ENCODE assay signal across 8 mouse cellular contexts in genomic region chr3:26333239-26333811, GRCm38 (mm10). TPM values are rescaled to one million over a fixed set of nuclear protein-coding genes. Genes with fewer than 3 reads are reported as not detected.
DNase-seq lines count a peak whose midpoint lies in the region; ATAC-seq and TF ChIP-seq lines count a peak whose summit lies in the region.

No protein-coding gene starts in this region.

- peak; percentile 60 for ATAC-seq in frontal cortex, adult (ENCODE audit: low TSS enrichment)
- ATAC-seq in midbrain, postnatal 0 days (ENCODE audit: low FRiP score) = peak; percentile 67

- peak overlapping the region; percentile 64 for H3K4me3 ChIP-seq in heart, embryonic 10.5 days
- peak overlapping the region; percentile 73 for H3K4me3 ChIP-seq in cerebellum, adult 2 months (replicated peaks; ENCODE audit: insufficient read depth, low read depth, low read length)
- peak overlapping the region; percentile 79 for H3K4me3 ChIP-seq in left cerebral cortex, adult 2 months
- H3K4me3 ChIP-seq in midbrain, postnatal 0 days (ENCODE audit: low read depth, low read length) = peak overlapping the region; percentile 78

- no peak overlapping the region for H3K27ac ChIP-seq in heart, embryonic 10.5 days
- no peak overlapping the region for H3K27ac ChIP-seq in cerebellum, adult 2 months (ENCODE audit: insufficient read depth, low read length)
- peak overlapping the region; percentile 96 for H3K27ac ChIP-seq in left cerebral cortex, adult 2 months
- H3K27ac ChIP-seq in midbrain, postnatal 0 days (ENCODE audit: low read depth, low read length) = peak overlapping the region; percentile 13

- peak overlapping the region; percentile 66 for H3K9ac ChIP-seq in midbrain, postnatal 0 days (replicated peaks; ENCODE audit: low read length, poor library complexity, severe bottlenecking)

- H3K36me3 ChIP-seq in heart, embryonic 10.5 days = no peaks in the 10 kb centered on the region
- H3K36me3 ChIP-seq in midbrain, postnatal 0 days (ENCODE audit: insufficient read depth, low read length) = no peaks in the 10 kb centered on the region

- no peaks in the 10 kb centered on the region for H3K9me3 ChIP-seq in heart, embryonic 10.5 days
- H3K9me3 ChIP-seq in midbrain, postnatal 0 days (ENCODE audit: low read length) = no peaks in the 10 kb centered on the region

- no peak for TF ChIP-seq CTCF in cerebellum, adult 2 months (IDR thresholded peaks at IDR 0.05; ENCODE audit: borderline replicate concordance, insufficient read depth, low read depth, low read length)
- TF ChIP-seq CTCF in left cerebral cortex, adult 2 months (IDR thresholded peaks at IDR 0.05) = no peak
- TF ChIP-seq CTCF in midbrain, postnatal 0 days (IDR thresholded peaks at IDR 0.05) = peak; percentile 11; the same call in 1 of the 2 replicates

- H3K4me2 ChIP-seq in midbrain, postnatal 0 days (ENCODE audit: low read depth, low read length, poor library complexity, severe bottlenecking) = peak overlapping the region; percentile 80

- DNase-seq in heart, embryonic 10.5 days (ENCODE audit: low spot score) = peak; percentile 74
- DNase-seq in heart, postnatal 10 days = no peak
- peak; percentile 31 to 43 for DNase-seq in cerebellum, adult 2 months
- peak; percentile 60 to 68 for DNase-seq in left cerebral cortex, adult 2 months (ENCODE audit: extremely low spot score in 1 of 2, low spot score in 2 of 2)
- DNase-seq in midbrain, postnatal 0 days (ENCODE audit: low spot score) = peak; percentile 78
- no peak for DNase-seq in urinary bladder, postnatal 25 days (ENCODE audit: low spot score)
- no peak for DNase-seq in adrenal gland, postnatal 4 days (ENCODE audit: low spot score in 2 of 2)

- no peak for TF ChIP-seq POLR2A in cerebellum, adult 2 months (IDR thresholded peaks at IDR 0.05; ENCODE audit: borderline replicate concordance, insufficient read depth, low read length)

- H3K4me1 ChIP-seq in heart, embryonic 10.5 days = peaks cover 14% of the 10 kb centered on the region
- no peaks in the 10 kb centered on the region for H3K4me1 ChIP-seq in cerebellum, adult 2 months (ENCODE audit: control insufficient read depth, insufficient read depth, low read length)
- H3K4me1 ChIP-seq in midbrain, postnatal 0 days (ENCODE audit: insufficient read depth, low read length) = peaks cover 3% of the 10 kb centered on the region; the same call in 1 of the 2 replicates

- 1% methylated on average over 38 of the region's 41 CpGs for WGBS in heart, embryonic 10.5 days
- 1% methylated on average over 41 of the region's 41 CpGs for WGBS in cerebellum, adult 2 months
- WGBS in midbrain, postnatal 0 days = under 1% methylated on average over 38 of the region's 41 CpGs

- intact Hi-C loops in heart, postnatal 10 days (cut with DNase I) = no loop called here
- intact Hi-C loops in left cerebral cortex, adult 2 months (cut with DNase I) = loop anchor here (5.0 kb wide), 6 partner anchors 101 to 499 kb away; no protein-coding TSS in a partner anchor

- H3K27me3 ChIP-seq in heart, embryonic 10.5 days (ENCODE audit: insufficient read depth, poor library complexity, severe bottlenecking) = peaks cover 55% of the 10 kb centered on the region
- H3K27me3 ChIP-seq in cerebellum, adult 2 months (ENCODE audit: control insufficient read depth, insufficient read depth, low read length) = no peaks in the 10 kb centered on the region
- no peaks in the 10 kb centered on the region for H3K27me3 ChIP-seq in midbrain, postnatal 0 days (ENCODE audit: insufficient read depth, low read length)

RNA-seq across cellular contexts. Expression of gene Nlgn1, which starts 1.1 kb away (rescaled TPM):
- 0.07 and 0.28 TPM in 2 replicates for polyA plus RNA-seq in heart, embryonic 10.5 days (2016; fragmentation: Nextera tagmentation; extraction: Ambion mirVana)
- total RNA-seq in heart, postnatal 10 days (2021) = under 1 TPM; 0.07 to 0.10 TPM
- 15.5 and 16.8 TPM in 2 replicates for polyA plus RNA-seq in cerebellum, adult 2 months (2012; rRNA removed)
- 100 to 1,000 TPM; 108 to 114 TPM for total RNA-seq in left cerebral cortex, adult 2 months (2021)
- 87.9 and 96.9 TPM in 2 replicates for total RNA-seq in midbrain, postnatal 0 days (2014; rRNA removed)
- polyA plus RNA-seq in midbrain, postnatal 0 days (2015; fragmentation: Nextera tagmentation; extraction: Ambion mirVana) = 39.9 and 40.8 TPM in 2 replicates
- total RNA-seq in adrenal gland, postnatal 4 days (2021) = 1 to 10 TPM; 3.9 to 4.0 TPM

Comparison
In these comparisons a context has a peak if more than half of its experiments do, and no peak if none do; other contexts are left out.
1. DNase-seq: peak in heart, embryonic 10.5 days (single experiment), cerebellum, adult 2 months (2 of 2), left cerebral cortex, adult 2 months (2 of 2) and midbrain, postnatal 0 days (single experiment); none in heart, postnatal 10 days (0 of 2), urinary bladder, postnatal 25 days (single experiment) and adrenal gland, postnatal 4 days (0 of 2).
2. H3K27ac ChIP-seq: peak in left cerebral cortex, adult 2 months (single experiment) and midbrain, postnatal 0 days (single experiment); none in heart, embryonic 10.5 days (single experiment) and cerebellum, adult 2 months (single experiment).
3. RNA of gene Nlgn1, which starts 1.1 kb away (total RNA-seq): 108 to 114 TPM in left cerebral cortex, adult 2 months and 87.9 to 96.9 TPM in midbrain, postnatal 0 days; 3.9 to 4.0 TPM in adrenal gland, postnatal 4 days and 0.07 to 0.10 TPM in heart, postnatal 10 days; every median in the first group is over 10 times any median in the second.
4. Peak in every context shown above with its lines, with median percentiles within 50 percentile points of each other: H3K4me3 ChIP-seq.